Mouse (Mus musculus) kidney, embryonic 14.5 days (tissue): ENCODE results near the gene Fis1. TPM values are rescaled to one million over a fixed set of nuclear protein-coding genes. Genes with fewer than 3 reads are reported as not detected.
"Not testable (repeated sequence)": the region's sequence is repeated elsewhere in the genome, so short reads cannot be mapped to it uniquely, and the experiment has no call there.

ENCODE experiments used
- ATAC-seq: fragments of 200-750 bp; cut with Nextera tagmentation; 2 replicates; pipeline ENCODE4 v1.8.0; 2017; ENCODE audit warnings: moderate number of reproducible peaks, mild to moderate bottlenecking, moderate TSS enrichment, moderate library complexity; ENCODE audit not compliant: low FRiP score, low TSS enrichment
- H3K27ac ChIP-seq: fragments of 300-500 bp; sonication (generic); 2 replicates; pipeline ENCODE4 v1.5.1; 2014; ENCODE audit warnings: low read depth, mild to moderate bottlenecking, low read length, moderate library complexity, mixed read lengths
- H3K27me3 ChIP-seq: fragments of 300-500 bp; sonication (generic); 2 replicates; pipeline ENCODE4 v1.6.1; 2014; ENCODE audit warnings: mild to moderate bottlenecking, low read length; ENCODE audit not compliant: control insufficient read depth, insufficient read depth
- H3K36me3 ChIP-seq: fragments of 300-500 bp; sonication (generic); 2 replicates; pipeline ENCODE4 v1.6.1; 2014; ENCODE audit warnings: low read length, mixed read lengths; ENCODE audit not compliant: control insufficient read depth, insufficient read depth
- H3K4me1 ChIP-seq: fragments of 300-500 bp; sonication (generic); 2 replicates; pipeline ENCODE4 v1.6.1; 2014; ENCODE audit warnings: low read length, mixed read lengths; ENCODE audit not compliant: control insufficient read depth, insufficient read depth
- H3K4me2 ChIP-seq: fragments of 300-500 bp; sonication (generic); replicated peaks from 2 replicates; pipeline ENCODE4 v1.6.1; 2014; ENCODE audit warnings: low read depth, mild to moderate bottlenecking, low read length
- H3K4me3 ChIP-seq: fragments of 300-500 bp; sonication (generic); 2 replicates; pipeline ENCODE4 v1.5.1; 2014; ENCODE audit warnings: mild to moderate bottlenecking, low read length
- H3K9ac ChIP-seq: fragments of 300-500 bp; sonication (generic); 2 replicates; pipeline ENCODE4 v1.6.1; 2014; ENCODE audit warnings: low read depth, mild to moderate bottlenecking, low read length, moderate library complexity
- H3K9me3 ChIP-seq: fragments of 300-500 bp; sonication (generic); 2 replicates; pipeline ENCODE4 v1.6.1; 2016; ENCODE audit warnings: low read length; ENCODE audit not compliant: control insufficient read depth
- WGBS: fragments of 180-500 bp; shearing (Covaris S2); extraction: QIAGEN DNeasy Blood & Tissue Kit; methylation state at CpG from one replicate; pipeline ENCODE4 v1.1.7; 2014; 5-methylcytosine and 5-hydroxymethylcytosine counted together
- polyA plus RNA-seq: library from polyadenylated mRNA; unstranded; fragments of >200 nt; fragmentation: Nextera tagmentation; extraction: Ambion mirVana; gene quantifications from 2 replicates; pipeline ENCODE4 v1.2.1, GENCODE M21; 2014

Gene Fis1
- polyA plus RNA-seq, 1 experiment from 2014 or later, result 333 TPM

GRCm38 (mm10) chr5:136936750-136937149, 16.3 kb upstream of the Fis1 start:
- ATAC-seq, result no peak
- no peak overlapping the region for H3K27ac ChIP-seq
- no peaks in the 10 kb centered on the region for H3K36me3 ChIP-seq
- H3K27me3 ChIP-seq, result no peaks in the 10 kb centered on the region
- no peaks in the 10 kb centered on the region for H3K9me3 ChIP-seq
- H3K4me3 ChIP-seq, result no peak overlapping the region
- H3K9ac ChIP-seq, result no peak overlapping the region
- no peaks in the 10 kb centered on the region for H3K4me1 ChIP-seq
- WGBS, result 80% methylated on average over 6 of the region's 6 CpGs
- H3K4me2 ChIP-seq, result no peak overlapping the region

GRCm38 (mm10) chr5:136937621-136938020, 15.5 kb upstream of the Fis1 start:
- WGBS, result 73% methylated on average over 5 of the region's 5 CpGs
- no peak for ATAC-seq

GRCm38 (mm10) chr5:136939284-136939683, 13.8 kb upstream of the Fis1 start:
- Histone ChIP-seq H3K9ac (no peak overlapping the region), H3K4me3 (no peak overlapping the region), H3K4me1 (no peaks in the 10 kb centered on the region), H3K36me3 (no peaks in the 10 kb centered on the region), H3K4me2 (no peak overlapping the region), H3K9me3 (no peaks in the 10 kb centered on the region), H3K27ac (no peak overlapping the region), H3K27me3 (no peaks in the 10 kb centered on the region)
- no peak for ATAC-seq
- 69% methylated on average over 7 of the region's 7 CpGs for WGBS

More at GRCm38 (mm10) chr5:136937621-136938020, 15.5 kb upstream of the Fis1 start:
- Histone ChIP-seq H3K27ac (no peak overlapping the region), H3K4me2 (no peak overlapping the region), H3K4me1 (no peaks in the 10 kb centered on the region), H3K36me3 (no peaks in the 10 kb centered on the region), H3K9me3 (no peaks in the 10 kb centered on the region), H3K9ac (no peak overlapping the region), H3K27me3 (no peaks in the 10 kb centered on the region), H3K4me3 (no peak overlapping the region)

- not testable (repeated sequence) for H3K4me1 ChIP-seq, H3K4me2 ChIP-seq, H3K9me3 ChIP-seq, H3K4me3 ChIP-seq, H3K36me3 ChIP-seq, ATAC-seq, H3K9ac ChIP-seq, H3K27ac ChIP-seq, H3K27me3 ChIP-seq
- WGBS, result 80% methylated on average over 6 of the region's 6 CpGs
Measured at GRCm38 (mm10) chr5:136940029-136940428, 13.0 kb upstream of the Fis1 start.

GRCm38 (mm10) chr5:136940845-136941560, 12.1 kb upstream of the Fis1 start:
- ATAC-seq, result no peak
- H3K9ac ChIP-seq, result no peak overlapping the region
- H3K27ac ChIP-seq, result no peak overlapping the region
- H3K27me3 ChIP-seq, result no peaks in the 10 kb centered on the region
- no peaks in the 10 kb centered on the region for H3K4me1 ChIP-seq
- no peaks in the 10 kb centered on the region for H3K36me3 ChIP-seq
- no peak overlapping the region for H3K4me2 ChIP-seq
- no peaks in the 10 kb centered on the region for H3K9me3 ChIP-seq
- H3K4me3 ChIP-seq, result no peak overlapping the region
- WGBS, result 87% methylated on average over 12 of the region's 12 CpGs

GRCm38 (mm10) chr5:136942781-136943180, 10.3 kb upstream of the Fis1 start:
- 73% methylated on average over 3 of the region's 3 CpGs for WGBS
- H3K9me3 ChIP-seq, result no peaks in the 10 kb centered on the region
- no peak overlapping the region for H3K27ac ChIP-seq
- no peak overlapping the region for H3K4me2 ChIP-seq
- H3K36me3 ChIP-seq, result no peaks in the 10 kb centered on the region
- H3K4me3 ChIP-seq, result no peak overlapping the region
- no peaks in the 10 kb centered on the region for H3K4me1 ChIP-seq
- no peak overlapping the region for H3K9ac ChIP-seq
- ATAC-seq, result no peak
- H3K27me3 ChIP-seq, result no peaks in the 10 kb centered on the region

GRCm38 (mm10) chr5:136943382-136943781, 9.7 kb upstream of the Fis1 start:
- no peak overlapping the region for H3K4me3 ChIP-seq
- ATAC-seq, result no peak
- no peaks in the 10 kb centered on the region for H3K27me3 ChIP-seq
- H3K36me3 ChIP-seq, result no peaks in the 10 kb centered on the region
- H3K4me1 ChIP-seq, result no peaks in the 10 kb centered on the region
- no peak overlapping the region for H3K27ac ChIP-seq
- 84% methylated on average over 2 of the region's 2 CpGs for WGBS
- no peaks in the 10 kb centered on the region for H3K9me3 ChIP-seq
- H3K4me2 ChIP-seq, result no peak overlapping the region
- H3K9ac ChIP-seq, result no peak overlapping the region

- no peaks in the 10 kb centered on the region for H3K9me3 ChIP-seq
- H3K27ac ChIP-seq, result no peak overlapping the region
- 76% methylated on average over 12 of the region's 12 CpGs for WGBS
Measured at GRCm38 (mm10) chr5:136945084-136945483, 8.0 kb upstream of the Fis1 start.

GRCm38 (mm10) chr5:136947874-136948273, 5.2 kb upstream of the Fis1 start:
- ATAC-seq, result no peak
- no peaks in the 10 kb centered on the region for H3K4me1 ChIP-seq
- no peaks in the 10 kb centered on the region for H3K9me3 ChIP-seq
- H3K36me3 ChIP-seq, result no peaks in the 10 kb centered on the region
- no peak overlapping the region for H3K27ac ChIP-seq
- H3K27me3 ChIP-seq, result no peaks in the 10 kb centered on the region
- no peak overlapping the region for H3K4me2 ChIP-seq
- no peak overlapping the region for H3K4me3 ChIP-seq
- H3K9ac ChIP-seq, result no peak overlapping the region

More at GRCm38 (mm10) chr5:136945084-136945483, 8.0 kb upstream of the Fis1 start:
- ATAC-seq, result no peak
- Histone ChIP-seq H3K4me2 (no peak overlapping the region), H3K4me3 (no peak overlapping the region), H3K9ac (no peak overlapping the region), H3K36me3 (no peaks in the 10 kb centered on the region), H3K27me3 (no peaks in the 10 kb centered on the region), H3K4me1 (no peaks in the 10 kb centered on the region)
